In the genomic region with DNA sequence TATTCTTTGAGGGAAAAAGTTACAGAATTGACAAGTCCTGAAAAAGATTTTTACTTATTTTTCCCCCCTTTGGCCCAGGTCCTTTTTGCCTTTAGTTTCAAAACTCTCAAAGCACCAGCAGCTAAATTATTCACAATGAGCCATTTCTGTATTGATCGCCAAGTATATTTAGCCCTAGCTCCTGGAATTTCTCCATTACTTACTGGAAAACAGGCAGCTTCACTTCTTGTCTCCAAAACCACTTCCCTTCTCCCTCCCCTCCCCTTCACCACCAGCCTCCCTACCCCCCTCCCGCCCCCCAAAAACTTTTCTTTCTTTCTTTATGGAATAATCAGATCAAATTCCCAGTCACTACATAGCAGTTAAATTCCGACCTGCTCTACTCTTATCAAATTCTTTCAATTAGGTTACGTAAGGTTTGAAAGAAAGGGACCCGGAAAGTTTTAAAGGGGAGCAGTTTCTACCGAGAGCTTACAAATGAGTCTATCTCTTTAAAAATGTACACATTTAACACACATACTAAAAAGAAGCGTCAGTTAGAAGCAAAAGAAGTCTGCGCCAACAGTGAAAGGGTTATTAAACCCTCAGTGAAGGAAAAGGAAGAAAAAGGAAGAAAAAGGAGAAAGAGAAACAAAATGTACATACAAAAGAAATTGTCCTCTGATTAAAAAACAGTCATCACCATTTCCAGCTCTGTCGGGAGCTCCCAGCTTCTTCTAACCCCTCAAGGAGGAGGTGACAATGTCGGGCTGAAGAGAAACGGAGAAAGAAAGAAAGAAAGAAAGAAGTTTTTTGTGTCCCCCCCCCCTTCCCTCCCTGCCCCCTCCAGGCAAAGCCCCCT, we compare ENCODE assay signal across 8 mouse cellular contexts. TPM values are rescaled to one million over a fixed set of nuclear protein-coding genes. Genes with fewer than 3 reads are reported as not detected.
DNase-seq lines count a peak whose midpoint lies in the region; ATAC-seq lines count a peak whose summit lies in the region.

No protein-coding gene starts in this region.

- H3K4me1 ChIP-seq in liver, embryonic 15.5 days (replicated peaks), result peaks cover 24% of the 10 kb centered on the region; the same call in 1 of the 2 replicates

- peak overlapping the region; percentile 30; the same call in 1 of the 2 replicates for H3K9ac ChIP-seq in liver, embryonic 15.5 days

- no peaks in the 10 kb centered on the region for H3K9me3 ChIP-seq in liver, embryonic 15.5 days (replicated peaks)

- H3K4me3 ChIP-seq in liver, embryonic 15.5 days (replicated peaks), result peak overlapping the region; percentile 77

- H3K27me3 ChIP-seq in liver, embryonic 15.5 days, result peaks cover 28% of the 10 kb centered on the region

- under 1% methylated on average over 11 of the region's 11 CpGs for WGBS in liver, embryonic 15.5 days (ENCODE audit: insufficient replicate concordance)

- peak; percentile 47 for DNase-seq in CD4-positive, CD25-positive, alpha-beta regulatory T cell, adult 2 months (ENCODE audit: low read depth, low spot score)
- DNase-seq in thymus, postnatal 0 days (ENCODE audit: low spot score), result peak; percentile 28
- DNase-seq in thymus, adult 18-20 months, result no peak
- no peak for DNase-seq in cerebellum, adult 9-10 months
- no peak for DNase-seq in adrenal gland, postnatal 14 days
- no peak for DNase-seq in urinary bladder, postnatal 36 days (ENCODE audit: low spot score in 2 of 2)

- H3K27ac ChIP-seq in liver, embryonic 15.5 days (replicated peaks), result no peak overlapping the region

- no peaks in the 10 kb centered on the region for H3K36me3 ChIP-seq in liver, embryonic 15.5 days (replicated peaks)

- peak overlapping the region; percentile 88 for H3K4me2 ChIP-seq in liver, embryonic 15.5 days

- ATAC-seq in CD4-positive, CD25-positive, alpha-beta regulatory T cell, adult 4 months, result no peak
- ATAC-seq in liver, embryonic 15.5 days (ENCODE audit: insufficient read depth), result no peak

RNA-seq across cellular contexts. Expression of gene Ikzf2, which starts 1.8 kb away (rescaled TPM):
- 100 to 1,000 TPM; 591 to 626 TPM for polyA plus RNA-seq in CD4-positive, CD25-positive, alpha-beta regulatory T cell, adult 4 months (2017; shearing (Covaris generic))
- 17.2 and 29.9 TPM in 2 replicates for polyA plus RNA-seq in thymus, postnatal 0 days (2015; fragmentation: Nextera tagmentation; extraction: Ambion mirVana)
- polyA plus RNA-seq in liver, embryonic 15.5 days (2015; fragmentation: Nextera tagmentation; extraction: Ambion mirVana), result 0.40 and 0.45 TPM in 2 replicates
- 9.2 and 12.2 TPM in 2 replicates for total RNA-seq in adrenal gland, postnatal 14 days (2021)

Comparison
In these comparisons a context has a peak if more than half of its experiments do, and no peak if none do; other contexts are left out.
1. DNase-seq: peak in CD4-positive, CD25-positive, alpha-beta regulatory T cell, adult 2 months (single experiment) and thymus, postnatal 0 days (single experiment); none in thymus, adult 18-20 months (0 of 2), cerebellum, adult 9-10 months (single experiment), adrenal gland, postnatal 14 days (single experiment) and urinary bladder, postnatal 36 days (0 of 2).
2. RNA of gene Ikzf2, which starts 1.8 kb away (polyA plus RNA-seq): 591 to 626 TPM in CD4-positive, CD25-positive, alpha-beta regulatory T cell, adult 4 months and 17.2 to 29.9 TPM in thymus, postnatal 0 days; 0.40 to 0.45 TPM in liver, embryonic 15.5 days; every median in the first group is over 10 times any median in the second.